Mouse (Mus musculus) forebrain, embryonic 14.5 days (tissue): ENCODE results near the gene Cftr. TPM values are rescaled to one million over a fixed set of nuclear protein-coding genes. Genes with fewer than 3 reads are reported as not detected.

Source experiments
- ATAC-seq: fragments of 200-750 bp; cut with Nextera tagmentation; 2 replicates; pipeline ENCODE4 v1.8.0; 2017; ENCODE audit warnings: mild to moderate bottlenecking, moderate library complexity
- DNase-seq: peaks from one replicate; pipeline ENCODE4 v3.0.0-alpha.2; 2015; ENCODE audit warnings: low spot score
- H3K27ac ChIP-seq: fragments of 300-500 bp; sonication (generic); 2 replicates; pipeline ENCODE4 v1.5.1; 2014; ENCODE audit warnings: low read depth, mild to moderate bottlenecking, control low read depth, low read length, moderate library complexity
- H3K27me3 ChIP-seq: fragments of 300-500 bp; sonication (generic); replicated peaks from 2 replicates; pipeline ENCODE4 v1.6.1; 2014; ENCODE audit warnings: low read length, control low read depth, mixed read lengths; ENCODE audit not compliant: control insufficient read depth, insufficient read depth
- H3K36me3 ChIP-seq: fragments of 300-500 bp; sonication (generic); 2 replicates; pipeline ENCODE4 v1.6.1; 2014; ENCODE audit warnings: low read length, control low read depth; ENCODE audit not compliant: control insufficient read depth, insufficient read depth
- H3K4me1 ChIP-seq: fragments of 300-500 bp; sonication (generic); 2 replicates; pipeline ENCODE4 v1.6.1; 2014; ENCODE audit warnings: antibody characterized with exemption, low read length, control low read depth; ENCODE audit not compliant: control insufficient read depth, insufficient read depth
- H3K4me2 ChIP-seq: fragments of 300-500 bp; sonication (generic); 2 replicates; pipeline ENCODE4 v1.6.1; 2014; ENCODE audit warnings: mild to moderate bottlenecking, control low read depth, low read length
- H3K4me3 ChIP-seq: fragments of 300-500 bp; sonication (generic); 2 replicates; pipeline ENCODE4 v1.5.1; 2014; ENCODE audit warnings: low read depth, low read length, control low read depth
- H3K9ac ChIP-seq: fragments of 300-500 bp; sonication (generic); 2 replicates; pipeline ENCODE4 v1.6.1; 2014; ENCODE audit warnings: mild to moderate bottlenecking, low read length, control low read depth, moderate library complexity
- H3K9me3 ChIP-seq: fragments of 300-500 bp; sonication (generic); replicated peaks from 2 replicates; pipeline ENCODE4 v1.6.1; 2016; ENCODE audit warnings: low read length, control low read depth, mixed read lengths; ENCODE audit not compliant: control insufficient read depth
- WGBS: fragments of 180-500 bp; shearing (Covaris S2); extraction: QIAGEN DNeasy Blood & Tissue Kit; methylation state at CpG from one replicate; pipeline ENCODE4 v1.1.7; 2014; 5-methylcytosine and 5-hydroxymethylcytosine counted together
- polyA plus RNA-seq: library from polyadenylated mRNA; unstranded; fragments of >200 nt; fragmentation: Nextera tagmentation; extraction: Ambion mirVana; gene quantifications from 2 replicates; pipeline ENCODE4 v1.2.1, GENCODE M21; 2014

Gene Cftr
- polyA plus RNA-seq, 1 experiment from 2014 or later = 0.06 TPM

- H3K9ac ChIP-seq = no peak overlapping the region
- H3K9me3 ChIP-seq = no peaks in the 10 kb centered on the region
- no peak overlapping the region for H3K27ac ChIP-seq
- no peak overlapping the region for H3K4me2 ChIP-seq
- H3K4me3 ChIP-seq = no peak overlapping the region
- no peaks in the 10 kb centered on the region for H3K27me3 ChIP-seq
- H3K4me1 ChIP-seq = no peaks in the 10 kb centered on the region
- H3K36me3 ChIP-seq = no peaks in the 10 kb centered on the region
- ATAC-seq = no peak
- 82% methylated on average over 2 of the region's 2 CpGs for WGBS
- no peak for DNase-seq
Observed at GRCm38 (mm10) chr6:18344272-18344671, 173.8 kb downstream of the Cftr start.

DNA sequence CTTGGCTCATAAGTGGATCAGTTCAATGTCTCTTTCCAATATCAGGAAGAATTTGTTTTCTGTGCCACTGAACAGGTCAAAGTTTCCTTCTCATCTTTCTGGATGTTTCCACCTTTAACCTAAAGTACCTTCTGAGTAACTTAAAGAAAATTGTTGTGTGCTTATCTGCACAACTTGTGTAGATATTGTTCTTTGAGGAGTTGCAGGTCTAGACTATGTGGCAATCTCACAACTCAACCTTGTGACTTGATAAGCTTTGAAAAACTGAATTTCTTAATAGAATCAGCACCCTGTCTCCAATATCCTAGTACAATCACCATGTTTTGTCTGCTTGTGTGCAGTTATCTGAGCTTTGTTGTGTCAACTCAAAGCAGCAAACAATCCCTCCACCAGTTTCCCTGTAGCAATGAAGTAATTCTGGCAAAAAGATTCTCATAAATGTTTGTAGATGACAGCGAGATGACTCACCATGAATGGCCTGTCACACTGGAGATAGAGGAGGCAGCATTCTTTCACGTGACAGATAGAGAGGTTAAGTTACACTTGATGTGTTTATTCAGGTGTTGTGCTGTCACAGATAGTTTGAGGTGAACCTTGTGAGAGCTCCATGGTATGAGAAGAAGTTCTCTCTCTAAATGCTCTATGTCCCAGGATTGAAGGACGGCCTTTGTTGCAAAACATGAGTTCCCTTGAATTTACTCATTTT lies 178.8 kb downstream of the Cftr start:
- ATAC-seq = no peak
- Histone ChIP-seq H3K4me3 (no peak overlapping the region), H3K27me3 (no peaks in the 10 kb centered on the region), H3K9ac (no peak overlapping the region), H3K4me1 (no peaks in the 10 kb centered on the region), H3K4me2 (no peak overlapping the region), H3K27ac (no peak overlapping the region), H3K36me3 (no peaks in the 10 kb centered on the region), H3K9me3 (no peaks in the 10 kb centered on the region)
- WGBS = 76% methylated on average over 3 of the region's 3 CpGs
- DNase-seq = no peak

DNA sequence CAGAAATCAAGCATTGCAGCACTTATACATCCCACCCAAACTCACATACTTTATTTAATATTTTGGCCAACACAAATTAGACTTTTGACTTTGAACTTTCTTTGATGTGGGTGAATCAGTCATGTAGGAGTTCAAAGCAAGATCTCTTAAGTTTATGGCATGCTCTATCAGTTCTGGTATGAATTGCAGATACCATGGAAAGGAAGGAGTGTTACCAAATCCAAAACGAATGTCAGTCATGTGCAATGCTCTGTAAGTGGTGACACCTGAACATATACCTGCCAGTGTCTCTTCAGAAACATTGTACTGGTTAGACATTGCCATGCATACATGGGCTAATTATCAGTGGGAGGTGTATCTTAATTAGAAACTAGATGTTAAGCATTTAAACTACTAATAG lies 189.7 kb downstream of the Cftr start:
- Histone ChIP-seq H3K36me3 (no peaks in the 10 kb centered on the region), H3K27ac (no peak overlapping the region), H3K4me1 (no peaks in the 10 kb centered on the region), H3K9ac (no peak overlapping the region), H3K9me3 (no peaks in the 10 kb centered on the region), H3K27me3 (no peaks in the 10 kb centered on the region), H3K4me3 (no peak overlapping the region), H3K4me2 (no peak overlapping the region)
- ATAC-seq = no peak
- 74% methylated on average over 1 of the region's 1 CpGs for WGBS
- no peak for DNase-seq

GRCm38 (mm10) chr6:18360955-18361354 lies 190.5 kb downstream of the Cftr start:
- no peak overlapping the region for H3K4me2 ChIP-seq
- H3K4me3 ChIP-seq = no peak overlapping the region
- H3K9me3 ChIP-seq = no peaks in the 10 kb centered on the region
- no peak overlapping the region for H3K27ac ChIP-seq
- no peak overlapping the region for H3K9ac ChIP-seq
- H3K4me1 ChIP-seq = no peaks in the 10 kb centered on the region
- DNase-seq (no peak), ATAC-seq (no peak)
- no peaks in the 10 kb centered on the region for H3K27me3 ChIP-seq
- 0 out of 2 replicates have a peak, but pooled peaks cover 2% of the 10 kb centered on the region for H3K36me3 ChIP-seq

DNA sequence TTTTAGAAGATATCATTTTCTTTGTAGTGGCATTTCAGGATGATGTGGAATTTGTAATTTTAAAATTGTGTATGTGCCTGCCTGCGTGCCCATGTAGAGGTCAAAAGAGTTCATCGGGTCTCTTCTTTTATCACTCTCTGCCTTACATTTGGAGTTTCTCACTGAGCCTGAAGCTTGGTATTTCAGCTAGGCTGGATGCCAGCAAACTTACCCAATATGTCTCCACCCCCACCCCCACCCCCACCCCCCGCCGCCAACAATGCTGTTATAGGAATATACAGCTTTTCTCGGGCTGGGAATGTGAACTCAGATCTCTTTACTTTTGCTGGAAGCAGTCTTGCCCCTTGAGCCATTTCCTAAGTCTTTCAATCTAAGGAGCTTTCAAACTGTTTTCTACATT lies 191.7 kb downstream of the Cftr start:
- no peak overlapping the region for H3K27ac ChIP-seq
- no peak overlapping the region for H3K9ac ChIP-seq
- H3K9me3 ChIP-seq = no peaks in the 10 kb centered on the region
- H3K4me3 ChIP-seq = no peak overlapping the region
- H3K4me1 ChIP-seq = no peaks in the 10 kb centered on the region
- ATAC-seq = no peak
- H3K27me3 ChIP-seq = no peaks in the 10 kb centered on the region
- 0 out of 2 replicates have a peak, but pooled peaks cover 5% of the 10 kb centered on the region for H3K36me3 ChIP-seq
- H3K4me2 ChIP-seq = no peak overlapping the region
- 86% methylated on average over 5 of the region's 5 CpGs for WGBS
- DNase-seq = no peak

GRCm38 (mm10) chr6:18369054-18369453 lies 198.6 kb downstream of the Cftr start:
- peaks cover 20% of the 10 kb centered on the region for H3K36me3 ChIP-seq
- H3K4me2 ChIP-seq = no peak overlapping the region
- no peak overlapping the region for H3K9ac ChIP-seq
- DNase-seq = peak; percentile 38
- no peaks in the 10 kb centered on the region for H3K9me3 ChIP-seq
- no peaks in the 10 kb centered on the region for H3K27me3 ChIP-seq
- H3K27ac ChIP-seq = no peak overlapping the region
- ATAC-seq = no peak
- H3K4me1 ChIP-seq = no peaks in the 10 kb centered on the region
- H3K4me3 ChIP-seq = no peak overlapping the region
- WGBS = 43% methylated on average over 3 of the region's 3 CpGs

DNA sequence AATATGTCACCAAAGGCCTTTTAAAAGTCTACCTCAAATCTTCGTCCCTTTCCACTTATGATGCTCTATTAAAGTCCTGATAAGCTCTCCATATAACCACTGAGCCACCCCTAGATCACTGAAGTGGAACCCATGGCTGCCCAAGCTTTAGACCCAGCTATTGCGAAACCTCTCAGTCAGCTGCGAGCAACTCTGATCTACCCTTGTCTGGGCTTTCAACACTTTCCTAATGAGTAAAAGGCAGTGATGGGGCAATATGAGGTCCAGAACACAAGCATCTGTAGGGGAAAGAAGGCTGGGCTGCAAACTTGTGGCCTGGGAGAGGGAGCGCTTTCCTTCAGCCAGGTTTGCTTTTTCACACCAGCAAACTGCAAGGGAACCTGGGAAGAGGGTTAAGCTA lies 199.2 kb downstream of the Cftr start:
- Histone ChIP-seq H3K4me1 (no peaks in the 10 kb centered on the region), H3K27me3 (no peaks in the 10 kb centered on the region), H3K36me3 (peaks cover 25% of the 10 kb centered on the region), H3K9ac (no peak overlapping the region), H3K9me3 (no peaks in the 10 kb centered on the region), H3K27ac (no peak overlapping the region), H3K4me2 (no peak overlapping the region), H3K4me3 (no peak overlapping the region)
- 83% methylated on average over 4 of the region's 4 CpGs for WGBS
- ATAC-seq (no peak), DNase-seq (no peak)

Other genes starting within 250 kb of the Cftr start
- gene Wnt2, start 140.1 kb upstream of the Cftr start, polyA plus RNA-seq = 0.09 TPM in 1 of 2 replicates, not detected in the other
- gene Asz1, start 61.6 kb upstream of the Cftr start, polyA plus RNA-seq = not detected in 2 replicates